Mouse (Mus musculus) liver, embryonic 14.5 days (tissue): ENCODE measurements around the gene Rpl4. TPM values are rescaled to one million over a fixed set of nuclear protein-coding genes. Genes with fewer than 3 reads are reported as not detected.
"Not testable (repeated sequence)": the region's sequence is repeated elsewhere in the genome, so short reads cannot be mapped to it uniquely, and the experiment has no call there.

Experiments used
- ATAC-seq: fragments of 200-750 bp; cut with Nextera tagmentation; 2 replicates; pipeline ENCODE4 v1.8.0; 2017; ENCODE audit warnings: moderate number of reproducible peaks, mild to moderate bottlenecking, moderate library complexity; ENCODE audit not compliant: insufficient read depth
- DNase-seq, 3 experiments: peaks; one replicate each; pipeline ENCODE4 v3.0.0-alpha.2; 2012 to 2013; ENCODE audit warnings: low read depth in 3 of 3, low spot score in 3 of 3
- H3K27ac ChIP-seq: fragments of 300-500 bp; sonication (generic); 2 replicates; pipeline ENCODE4 v1.5.1; 2014; ENCODE audit warnings: moderate library complexity, mild to moderate bottlenecking, control low read depth, inconsistent platforms
- H3K27me3 ChIP-seq: fragments of 300-500 bp; sonication (generic); 2 replicates; pipeline ENCODE4 v1.6.1; 2014; ENCODE audit warnings: mild to moderate bottlenecking, low read length, moderate library complexity; ENCODE audit not compliant: control insufficient read depth, insufficient read depth
- H3K36me3 ChIP-seq: fragments of 300-500 bp; sonication (generic); replicated peaks from 2 replicates; pipeline ENCODE4 v1.6.1; 2014; ENCODE audit warnings: low read depth; ENCODE audit not compliant: control insufficient read depth, insufficient read depth
- H3K4me1 ChIP-seq, 2 experiments: fragments of 200-500 bp in 1 of 2; fragments of 300-500 bp in 1 of 2; sonication (generic) in 1 of 2; replicated peaks; 2 replicates each; pipeline ENCODE4 v1.6.1; 2012 to 2014; ENCODE audit warnings: antibody characterized with exemption in 1 of 2, inconsistent platforms in 1 of 2, low read length in 1 of 2; ENCODE audit not compliant: control insufficient read depth in 2 of 2, insufficient read depth in 2 of 2
- H3K4me2 ChIP-seq: fragments of 300-500 bp; sonication (generic); 2 replicates; pipeline ENCODE4 v1.6.1; 2014; ENCODE audit warnings: low read depth, mild to moderate bottlenecking, control low read depth, moderate library complexity
- H3K4me3 ChIP-seq, 2 experiments: fragments of 200-500 bp in 1 of 2; fragments of 300-500 bp in 1 of 2; sonication (generic) in 1 of 2; 2 replicates each; pipeline ENCODE4 v1.5.1; 2012 to 2014; ENCODE audit warnings: low read depth in 2 of 2, low read length in 2 of 2, mild to moderate bottlenecking in 2 of 2, control low read depth in 1 of 2, inconsistent platforms in 1 of 2, moderate library complexity in 1 of 2; ENCODE audit not compliant: insufficient read depth in 1 of 2
- H3K9ac ChIP-seq: fragments of 300-500 bp; sonication (generic); replicated peaks from 2 replicates; pipeline ENCODE4 v1.6.1; 2014; ENCODE audit warnings: mild to moderate bottlenecking, control low read depth, moderate library complexity
- H3K9me3 ChIP-seq: fragments of 300-500 bp; sonication (generic); 2 replicates; pipeline ENCODE4 v1.6.1; 2016; ENCODE audit warnings: low read length, mixed read lengths; ENCODE audit not compliant: control insufficient read depth
- CTCF ChIP-seq: IDR thresholded peaks from 2 replicates; pipeline ENCODE4 v1.5.1; 2016; ENCODE audit warnings: antibody characterized with exemption, low read depth, control low read depth
- EP300 ChIP-seq: IDR thresholded peaks from 2 replicates; pipeline ENCODE4 v1.6.1; 2016; ENCODE audit warnings: antibody characterized with exemption, low read depth
- WGBS: fragments of 180-500 bp; shearing (Covaris S2); extraction: QIAGEN DNeasy Blood & Tissue Kit; methylation state at CpG from one replicate; pipeline ENCODE4 v1.1.7; 2014; ENCODE audit not compliant: insufficient replicate concordance; 5-methylcytosine and 5-hydroxymethylcytosine counted together
- polyA plus RNA-seq, 2 experiments: library from polyadenylated mRNA; depleted of rRNA in 1 of 2; stranded (reverse) in 1 of 2; unstranded in 1 of 2; fragments of >200 nt; fragmentation: Nextera tagmentation in 1 of 2; extraction: Ambion mirVana in 1 of 2; gene quantifications; 2 replicates each; pipeline versions ENCODE4 v1.2.1 to v1.2.3; 2012 to 2014

Gene Rpl4
- polyA plus RNA-seq, 2 experiments: 840 to 863 TPM

DNA sequence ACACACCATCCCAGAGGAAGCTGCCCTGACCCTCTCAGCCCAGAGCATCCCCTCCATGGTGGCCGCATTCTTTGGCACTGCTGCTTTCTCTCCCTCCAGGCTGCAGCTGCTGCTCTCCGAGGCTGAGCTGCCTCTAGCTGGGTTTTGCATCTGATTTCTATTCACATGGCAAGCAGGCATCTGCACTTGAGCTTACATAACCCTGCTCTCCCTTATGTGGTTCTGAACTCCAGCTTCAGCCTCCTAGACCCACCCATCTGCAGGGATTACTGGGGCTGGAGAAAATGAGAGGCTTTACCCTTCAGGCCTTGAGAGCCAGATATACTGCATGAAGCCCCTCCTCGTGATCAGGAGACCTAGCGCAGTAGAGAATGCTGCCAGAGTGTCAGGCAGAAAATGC, 22.4 kb downstream of the Rpl4 start:
- WGBS: 79% methylated on average over 4 of the region's 4 CpGs
- no peaks in the 10 kb centered on the region; the same call in 1 of the 2 replicates for H3K36me3 ChIP-seq
- no peak overlapping the region for H3K4me2 ChIP-seq
- H3K27me3 ChIP-seq: no peaks in the 10 kb centered on the region
- H3K9ac ChIP-seq: no peak overlapping the region
- no peak for ATAC-seq
- no peak overlapping the region for H3K4me3 ChIP-seq
- TF ChIP-seq EP300: no peak
- TF ChIP-seq CTCF: no peak
- no peak for DNase-seq
- H3K4me1 ChIP-seq: peaks cover 0 to 3% of the 10 kb centered on the region in 2 experiments; a peak in 1 of 4 replicates
- no peak overlapping the region for H3K27ac ChIP-seq
- H3K9me3 ChIP-seq: no peaks in the 10 kb centered on the region

GRCm38 (mm10) chr9:64197524-64197923, 24.3 kb downstream of the Rpl4 start:
- no peaks in the 10 kb centered on the region for H3K27me3 ChIP-seq
- H3K9ac ChIP-seq: no peak overlapping the region
- DNase-seq: no peak
- H3K9me3 ChIP-seq: no peaks in the 10 kb centered on the region
- H3K36me3 ChIP-seq: no peaks in the 10 kb centered on the region
- H3K4me3 ChIP-seq: no peak overlapping the region
- 75% methylated on average over 8 of the region's 8 CpGs for WGBS
- no peak for ATAC-seq
- H3K27ac ChIP-seq: no peak overlapping the region
- peaks cover 0 to 3% of the 10 kb centered on the region in 2 experiments; a peak in 1 of 4 replicates for H3K4me1 ChIP-seq
- no peak overlapping the region for H3K4me2 ChIP-seq
- TF ChIP-seq CTCF (no peak), EP300 (no peak)

- no peak for ATAC-seq
- Histone ChIP-seq H3K9ac (no peak overlapping the region), H3K4me1 (peaks cover 0 to 3% of the 10 kb centered on the region in 2 experiments; a peak in 1 of 4 replicates), H3K27ac (no peak overlapping the region), H3K4me2 (no peak overlapping the region), H3K9me3 (no peaks in the 10 kb centered on the region), H3K36me3 (no peaks in the 10 kb centered on the region), H3K27me3 (no peaks in the 10 kb centered on the region), H3K4me3 (no peak overlapping the region)
- WGBS: 89% methylated on average over 5 of the region's 5 CpGs
- TF ChIP-seq EP300 (no peak), CTCF (no peak)
- DNase-seq: no peak
Measured at GRCm38 (mm10) chr9:64198068-64198762, 25.0 kb downstream of the Rpl4 start.

DNA sequence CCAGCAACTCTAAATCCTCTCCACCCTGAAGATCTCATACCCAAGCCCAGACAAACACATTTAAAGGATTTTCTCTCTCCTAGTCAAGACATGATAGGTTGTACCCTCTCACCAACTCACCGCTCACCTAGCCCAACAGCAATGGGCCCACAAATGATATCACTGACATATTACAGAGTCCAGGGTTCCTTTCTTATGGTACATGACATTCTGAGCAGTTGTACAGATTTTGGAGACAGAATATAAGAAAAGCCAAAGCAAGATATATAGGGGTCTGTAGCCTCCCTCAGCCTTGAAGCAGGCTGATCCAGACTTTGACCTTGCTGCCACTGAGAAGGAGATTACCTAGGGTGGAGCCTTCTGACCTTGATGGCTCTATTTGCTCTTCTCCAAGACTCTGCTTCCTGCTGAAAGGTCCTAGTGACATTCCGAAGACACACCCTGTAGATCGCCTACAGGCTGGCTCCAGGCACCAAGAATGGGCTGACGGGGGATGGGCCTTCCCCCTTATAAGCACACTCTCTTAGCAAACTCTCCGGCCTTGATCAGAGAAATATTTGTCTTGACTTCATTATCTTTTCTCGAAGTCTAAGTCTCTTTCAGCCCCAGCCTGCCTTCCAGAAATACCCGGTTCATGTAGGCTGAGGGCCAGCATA, 25.7 kb downstream of the Rpl4 start:
- not testable (repeated sequence) for H3K36me3 ChIP-seq, H3K4me3 ChIP-seq, ATAC-seq, H3K27me3 ChIP-seq, H3K4me1 ChIP-seq, H3K9ac ChIP-seq, H3K9me3 ChIP-seq, H3K4me2 ChIP-seq, DNase-seq, H3K27ac ChIP-seq
- 74% methylated on average over 7 of the region's 7 CpGs for WGBS

GRCm38 (mm10) chr9:64199897-64200296, 26.7 kb downstream of the Rpl4 start:
- Histone ChIP-seq H3K4me2 (no peak overlapping the region), H3K36me3 (no peaks in the 10 kb centered on the region; the same call in 1 of the 2 replicates), H3K4me3 (no peak overlapping the region), H3K9me3 (no peaks in the 10 kb centered on the region), H3K4me1 (peaks cover 0 to 3% of the 10 kb centered on the region in 2 experiments; a peak in 1 of 4 replicates), H3K27ac (no peak overlapping the region), H3K9ac (no peak overlapping the region), H3K27me3 (no peaks in the 10 kb centered on the region)
- DNase-seq (no peak), ATAC-seq (no peak)
- 45% methylated on average over 2 of the region's 2 CpGs for WGBS
- TF ChIP-seq CTCF (no peak), EP300 (no peak)
